Mouse (Mus musculus): Measurements from ENCODE around the gene Wipi2. TPM values are rescaled to one million over a fixed set of nuclear protein-coding genes. Genes with fewer than 3 reads are reported as not detected.

Gene Wipi2
- polyA plus RNA-seq (2015; fragmentation: Nextera tagmentation; extraction: Ambion mirVana), result 48.3 and 49.1 TPM in 2 replicates

GRCm38 (mm10) chr5:142627398-142627797 is at the start of gene Wipi2:
Gene Wipi2, plus strand, starts transcription at chr5:142627698.
- no peak for ATAC-seq
- H3K4me3 ChIP-seq, result peak within 1 kb of the TSS; percentile 83
- 88% methylated on average over 2 of the region's 2 CpGs for WGBS
- H3K27me3 ChIP-seq, result no peaks in the 10 kb centered on the region; the same call in 1 of the 2 replicates
- H3K9me3 ChIP-seq (replicated peaks), result no peaks in the 10 kb centered on the region
- H3K4me1 ChIP-seq, result peaks cover 22% of the 10 kb centered on the region
- peak within 1 kb of the TSS; percentile 92 for H3K4me2 ChIP-seq
- 0 out of 2 replicates have a peak, but pooled peaks cover 8% of the 10 kb centered on the region for H3K36me3 ChIP-seq (ENCODE audit: poor library complexity, severe bottlenecking)
- H3K27ac ChIP-seq, result 0 out of 2 replicates have a peak within 1 kb of the TSS, but pooled peaks have one; percentile 73
- peak within 1 kb of the TSS; percentile 79 for H3K9ac ChIP-seq

GRCm38 (mm10) chr5:142578192-142578591 is 49.3 kb upstream of the Wipi2 start:
- H3K9ac ChIP-seq, result no peak overlapping the region
- H3K27ac ChIP-seq, result no peak overlapping the region
- no peak overlapping the region for H3K4me2 ChIP-seq
- H3K9me3 ChIP-seq (replicated peaks), result no peaks in the 10 kb centered on the region
- H3K36me3 ChIP-seq (ENCODE audit: poor library complexity, severe bottlenecking), result peaks cover 19% of the 10 kb centered on the region
- ATAC-seq, result no peak
- H3K4me3 ChIP-seq, result no peak overlapping the region
- peaks cover 16% of the 10 kb centered on the region for H3K4me1 ChIP-seq
- WGBS, result 91% methylated on average over 10 of the region's 10 CpGs
- no peaks in the 10 kb centered on the region for H3K27me3 ChIP-seq

GRCm38 (mm10) chr5:142581517-142581916 is 46.0 kb upstream of the Wipi2 start:
- H3K27me3 ChIP-seq, result no peaks in the 10 kb centered on the region
- ATAC-seq, result peak; percentile 61

GRCm38 (mm10) chr5:142583616-142584126 is 43.8 kb upstream of the Wipi2 start:
- peaks cover 19% of the 10 kb centered on the region for H3K36me3 ChIP-seq (ENCODE audit: poor library complexity, severe bottlenecking)
- H3K9me3 ChIP-seq (replicated peaks), result 0 out of 2 replicates have a peak, but pooled peaks cover 3% of the 10 kb centered on the region
- H3K9ac ChIP-seq, result no peak overlapping the region
- peak overlapping the region; percentile 33 for H3K4me2 ChIP-seq
- WGBS, result 9% methylated on average over 14 of the region's 14 CpGs
- H3K27ac ChIP-seq, result peak overlapping the region; percentile 88
- ATAC-seq, result peak; percentile 94
- H3K4me1 ChIP-seq, result peaks cover 45% of the 10 kb centered on the region
- H3K4me3 ChIP-seq, result no peak overlapping the region
- no peaks in the 10 kb centered on the region for H3K27me3 ChIP-seq

More at GRCm38 (mm10) chr5:142581517-142581916, 46.0 kb upstream of the Wipi2 start:
- H3K9me3 ChIP-seq (replicated peaks), result 0 out of 2 replicates have a peak, but pooled peaks cover 3% of the 10 kb centered on the region
- no peak overlapping the region for H3K4me2 ChIP-seq
- 23% methylated on average over 5 of the region's 5 CpGs for WGBS
- no peak overlapping the region for H3K27ac ChIP-seq
- H3K36me3 ChIP-seq (ENCODE audit: poor library complexity, severe bottlenecking), result peaks cover 22% of the 10 kb centered on the region
- H3K4me1 ChIP-seq, result peaks cover 32% of the 10 kb centered on the region
- H3K4me3 ChIP-seq, result no peak overlapping the region
- H3K9ac ChIP-seq, result no peak overlapping the region

GRCm38 (mm10) chr5:142590953-142591616 is 36.4 kb upstream of the Wipi2 start:
- no peak overlapping the region for H3K4me3 ChIP-seq
- no peak overlapping the region for H3K4me2 ChIP-seq
- no peak overlapping the region for H3K9ac ChIP-seq
- H3K27ac ChIP-seq, result peak overlapping the region; percentile 92
- H3K36me3 ChIP-seq (ENCODE audit: poor library complexity, severe bottlenecking), result peaks cover 7% of the 10 kb centered on the region
- ATAC-seq, result peak; percentile 20; the same call in 1 of the 2 replicates
- no peaks in the 10 kb centered on the region for H3K27me3 ChIP-seq
- 32% methylated on average over 6 of the region's 6 CpGs for WGBS
- no peaks in the 10 kb centered on the region for H3K9me3 ChIP-seq (replicated peaks)
- peaks cover 51% of the 10 kb centered on the region for H3K4me1 ChIP-seq

- Histone ChIP-seq H3K9me3 (replicated peaks) (no peaks in the 10 kb centered on the region), H3K36me3 (ENCODE audit: poor library complexity, severe bottlenecking) (no peaks in the 10 kb centered on the region), H3K4me2 (no peak overlapping the region), H3K9ac (no peak overlapping the region), H3K4me1 (peaks cover 19% of the 10 kb centered on the region), H3K4me3 (no peak overlapping the region), H3K27me3 (no peaks in the 10 kb centered on the region), H3K27ac (peak overlapping the region; percentile 80)
- ATAC-seq, result peak; percentile 74; the same call in 1 of the 2 replicates
- 63% methylated on average over 3 of the region's 3 CpGs for WGBS
Observed at GRCm38 (mm10) chr5:142595698-142596097, 31.8 kb upstream of the Wipi2 start.

GRCm38 (mm10) chr5:142596723-142597122 is 30.8 kb upstream of the Wipi2 start:
- no peak overlapping the region for H3K4me2 ChIP-seq
- no peaks in the 10 kb centered on the region for H3K36me3 ChIP-seq (ENCODE audit: poor library complexity, severe bottlenecking)
- H3K27ac ChIP-seq, result peak overlapping the region; percentile 40; the same call in 1 of the 2 replicates
- 86% methylated on average over 6 of the region's 6 CpGs for WGBS
- no peak overlapping the region for H3K4me3 ChIP-seq
- H3K27me3 ChIP-seq, result no peaks in the 10 kb centered on the region
- H3K4me1 ChIP-seq, result 0 out of 2 replicates have a peak, but pooled peaks cover 14% of the 10 kb centered on the region
- no peaks in the 10 kb centered on the region for H3K9me3 ChIP-seq (replicated peaks)
- ATAC-seq, result no peak
- H3K9ac ChIP-seq, result no peak overlapping the region

- Histone ChIP-seq H3K36me3 (ENCODE audit: poor library complexity, severe bottlenecking) (no peaks in the 10 kb centered on the region), H3K27me3 (no peaks in the 10 kb centered on the region), H3K9me3 (replicated peaks) (no peaks in the 10 kb centered on the region), H3K27ac (no peak overlapping the region), H3K4me3 (no peak overlapping the region), H3K9ac (no peak overlapping the region), H3K4me2 (no peak overlapping the region), H3K4me1 (peaks cover 20% of the 10 kb centered on the region; the same call in 1 of the 2 replicates)
- 84% methylated on average over 6 of the region's 6 CpGs for WGBS
- no peak for ATAC-seq
Observed at GRCm38 (mm10) chr5:142597648-142598390, 29.7 kb upstream of the Wipi2 start.

GRCm38 (mm10) chr5:142604379-142604778 is 23.1 kb upstream of the Wipi2 start:
- H3K9ac ChIP-seq, result no peak overlapping the region
- no peak overlapping the region for H3K4me3 ChIP-seq
- no peaks in the 10 kb centered on the region for H3K9me3 ChIP-seq (replicated peaks)
- no peak overlapping the region for H3K4me2 ChIP-seq
- H3K27me3 ChIP-seq, result no peaks in the 10 kb centered on the region
- no peaks in the 10 kb centered on the region for H3K36me3 ChIP-seq (ENCODE audit: poor library complexity, severe bottlenecking)
- no peak for ATAC-seq
- H3K4me1 ChIP-seq, result peaks cover 43% of the 10 kb centered on the region
- no peak overlapping the region for H3K27ac ChIP-seq
- WGBS, result 82% methylated on average over 7 of the region's 7 CpGs

- Histone ChIP-seq H3K27me3 (no peaks in the 10 kb centered on the region), H3K4me3 (no peak overlapping the region), H3K36me3 (ENCODE audit: poor library complexity, severe bottlenecking) (no peaks in the 10 kb centered on the region), H3K9me3 (replicated peaks) (no peaks in the 10 kb centered on the region), H3K4me2 (no peak overlapping the region), H3K27ac (no peak overlapping the region), H3K4me1 (peaks cover 46% of the 10 kb centered on the region), H3K9ac (no peak overlapping the region)
- ATAC-seq, result no peak
- WGBS, result 90% methylated on average over 12 of the region's 12 CpGs
Observed at GRCm38 (mm10) chr5:142605288-142605687, 22.2 kb upstream of the Wipi2 start.

GRCm38 (mm10) chr5:142608259-142608988 is 19.1 kb upstream of the Wipi2 start, which contains the start of gene Mmd2:
Gene Mmd2, minus strand, starts transcription at chr5:142608800.
- H3K4me3 ChIP-seq, result peak within 1 kb of the TSS; percentile 59
- no peaks in the 10 kb centered on the region for H3K9me3 ChIP-seq (replicated peaks)
- no peaks in the 10 kb centered on the region for H3K27me3 ChIP-seq
- peak; percentile 90 for ATAC-seq
- H3K9ac ChIP-seq, result peak within 1 kb of the TSS; percentile 86
- 1% methylated on average over 40 of the region's 42 CpGs for WGBS
- no peaks in the 10 kb centered on the region for H3K36me3 ChIP-seq (ENCODE audit: poor library complexity, severe bottlenecking)
- H3K4me1 ChIP-seq, result peaks cover 36% of the 10 kb centered on the region
- peak within 1 kb of the TSS; percentile 82 for H3K4me2 ChIP-seq
- peak within 1 kb of the TSS; percentile 75 for H3K27ac ChIP-seq
